Mouse (Mus musculus): ENCODE results near the gene Cfap97d1. TPM values are rescaled to one million over a fixed set of nuclear protein-coding genes. Genes with fewer than 3 reads are reported as not detected.

Cfap97d1 gene
- total RNA-seq, 1 experiment from 2014 or later: not detected

- no peak for ATAC-seq (replicated peaks in 1 of 2; ENCODE audit: insufficient read depth in 1 of 2, low FRiP score in 2 of 2, low TSS enrichment in 1 of 2, low read depth in 1 of 2, poor library complexity in 2 of 2, severe bottlenecking in 2 of 2)
Observed at GRCm38 (mm10) chr11:101994100-101994499, 10.0 kb downstream of the Cfap97d1 start.

GRCm38 (mm10) chr11:101995938-101996337 is 11.9 kb downstream of the Cfap97d1 start:
- no peak for ATAC-seq (replicated peaks in 1 of 2; ENCODE audit: insufficient read depth in 1 of 2, low FRiP score in 2 of 2, low TSS enrichment in 1 of 2, low read depth in 1 of 2, poor library complexity in 2 of 2, severe bottlenecking in 2 of 2)

- ATAC-seq (replicated peaks in 1 of 2; ENCODE audit: insufficient read depth in 1 of 2, low FRiP score in 2 of 2, low TSS enrichment in 1 of 2, low read depth in 1 of 2, poor library complexity in 2 of 2, severe bottlenecking in 2 of 2): no peak
Observed at GRCm38 (mm10) chr11:101998258-101998657, 14.2 kb downstream of the Cfap97d1 start.

GRCm38 (mm10) chr11:101999466-101999865 is 15.4 kb downstream of the Cfap97d1 start:
- ATAC-seq (replicated peaks in 1 of 2; ENCODE audit: insufficient read depth in 1 of 2, low FRiP score in 2 of 2, low TSS enrichment in 1 of 2, low read depth in 1 of 2, poor library complexity in 2 of 2, severe bottlenecking in 2 of 2): no peak

- ATAC-seq (replicated peaks in 1 of 2; ENCODE audit: insufficient read depth in 1 of 2, low FRiP score in 2 of 2, low TSS enrichment in 1 of 2, low read depth in 1 of 2, poor library complexity in 2 of 2, severe bottlenecking in 2 of 2): no peak
Observed at GRCm38 (mm10) chr11:102004251-102004650, 20.2 kb downstream of the Cfap97d1 start.

GRCm38 (mm10) chr11:102006271-102006670 is 22.2 kb downstream of the Cfap97d1 start:
- no peak for ATAC-seq (replicated peaks in 1 of 2; ENCODE audit: insufficient read depth in 1 of 2, low FRiP score in 2 of 2, low TSS enrichment in 1 of 2, low read depth in 1 of 2, poor library complexity in 2 of 2, severe bottlenecking in 2 of 2)

- ATAC-seq (replicated peaks in 1 of 2; ENCODE audit: insufficient read depth in 1 of 2, low FRiP score in 2 of 2, low TSS enrichment in 1 of 2, low read depth in 1 of 2, poor library complexity in 2 of 2, severe bottlenecking in 2 of 2): no peak
Observed at GRCm38 (mm10) chr11:102006688-102007087, 22.6 kb downstream of the Cfap97d1 start.

- ATAC-seq (replicated peaks in 1 of 2; ENCODE audit: insufficient read depth in 1 of 2, low FRiP score in 2 of 2, low TSS enrichment in 1 of 2, low read depth in 1 of 2, poor library complexity in 2 of 2, severe bottlenecking in 2 of 2): no peak
Observed at GRCm38 (mm10) chr11:102008372-102008771, 24.3 kb downstream of the Cfap97d1 start.

GRCm38 (mm10) chr11:102008954-102009637 is 25.0 kb downstream of the Cfap97d1 start:
- no peak for ATAC-seq (replicated peaks in 1 of 2; ENCODE audit: insufficient read depth in 1 of 2, low FRiP score in 2 of 2, low TSS enrichment in 1 of 2, low read depth in 1 of 2, poor library complexity in 2 of 2, severe bottlenecking in 2 of 2)

- no peak for ATAC-seq (replicated peaks in 1 of 2; ENCODE audit: insufficient read depth in 1 of 2, low FRiP score in 2 of 2, low TSS enrichment in 1 of 2, low read depth in 1 of 2, poor library complexity in 2 of 2, severe bottlenecking in 2 of 2)
Observed at GRCm38 (mm10) chr11:102010140-102010539, 26.1 kb downstream of the Cfap97d1 start.

GRCm38 (mm10) chr11:102011510-102011909 is 27.4 kb downstream of the Cfap97d1 start:
- no peak for ATAC-seq (replicated peaks in 1 of 2; ENCODE audit: insufficient read depth in 1 of 2, low FRiP score in 2 of 2, low TSS enrichment in 1 of 2, low read depth in 1 of 2, poor library complexity in 2 of 2, severe bottlenecking in 2 of 2)

GRCm38 (mm10) chr11:102013201-102013600 is 29.1 kb downstream of the Cfap97d1 start:
- no peak for ATAC-seq (replicated peaks in 1 of 2; ENCODE audit: insufficient read depth in 1 of 2, low FRiP score in 2 of 2, low TSS enrichment in 1 of 2, low read depth in 1 of 2, poor library complexity in 2 of 2, severe bottlenecking in 2 of 2)

GRCm38 (mm10) chr11:102015472-102015871 is 31.4 kb downstream of the Cfap97d1 start:
- no peak for ATAC-seq (replicated peaks in 1 of 2; ENCODE audit: insufficient read depth in 1 of 2, low FRiP score in 2 of 2, low TSS enrichment in 1 of 2, low read depth in 1 of 2, poor library complexity in 2 of 2, severe bottlenecking in 2 of 2)

- no peak for ATAC-seq (replicated peaks in 1 of 2; ENCODE audit: insufficient read depth in 1 of 2, low FRiP score in 2 of 2, low TSS enrichment in 1 of 2, low read depth in 1 of 2, poor library complexity in 2 of 2, severe bottlenecking in 2 of 2)
Observed at GRCm38 (mm10) chr11:102016136-102016535, 32.1 kb downstream of the Cfap97d1 start.

GRCm38 (mm10) chr11:102019736-102020135 is 35.7 kb downstream of the Cfap97d1 start:
- no peak for ATAC-seq (replicated peaks in 1 of 2; ENCODE audit: insufficient read depth in 1 of 2, low FRiP score in 2 of 2, low TSS enrichment in 1 of 2, low read depth in 1 of 2, poor library complexity in 2 of 2, severe bottlenecking in 2 of 2)

GRCm38 (mm10) chr11:102021196-102021595 is 37.1 kb downstream of the Cfap97d1 start:
- ATAC-seq (replicated peaks in 1 of 2; ENCODE audit: insufficient read depth in 1 of 2, low FRiP score in 2 of 2, low TSS enrichment in 1 of 2, low read depth in 1 of 2, poor library complexity in 2 of 2, severe bottlenecking in 2 of 2): no peak

- ATAC-seq (replicated peaks in 1 of 2; ENCODE audit: insufficient read depth in 1 of 2, low FRiP score in 2 of 2, low TSS enrichment in 1 of 2, low read depth in 1 of 2, poor library complexity in 2 of 2, severe bottlenecking in 2 of 2): no peak
Observed at GRCm38 (mm10) chr11:102023406-102023805, 39.3 kb downstream of the Cfap97d1 start.

GRCm38 (mm10) chr11:102024084-102024758 is 40.1 kb downstream of the Cfap97d1 start:
- ATAC-seq (replicated peaks in 1 of 2; ENCODE audit: insufficient read depth in 1 of 2, low FRiP score in 2 of 2, low TSS enrichment in 1 of 2, low read depth in 1 of 2, poor library complexity in 2 of 2, severe bottlenecking in 2 of 2): no peak

GRCm38 (mm10) chr11:102024875-102025274 is 40.8 kb downstream of the Cfap97d1 start:
- ATAC-seq (replicated peaks in 1 of 2; ENCODE audit: insufficient read depth in 1 of 2, low FRiP score in 2 of 2, low TSS enrichment in 1 of 2, low read depth in 1 of 2, poor library complexity in 2 of 2, severe bottlenecking in 2 of 2): no peak

Data from hematopoietic stem cell, adult 5-6 weeks (primary cell).